Mouse (Mus musculus) kidney, postnatal 10 days (tissue): ENCODE data around the gene Mrgprg.

ENCODE experiments used
- DNase-seq: peaks from one replicate; pipeline ENCODE4 v3.0.0; 2021; ENCODE audit warnings: mixed read lengths

The Mrgprg gene

GRCm38 (mm10) chr7:143755357-143756124 lies 11.3 kb downstream of the Mrgprg start:
- DNase-seq: no peak

- peak; percentile 83 for DNase-seq
These were observed 12.6 kb downstream of the Mrgprg start for GRCm38 (mm10) chr7:143753990-143754715.

GRCm38 (mm10) chr7:143752606-143753005 lies 14.2 kb downstream of the Mrgprg start:
- no peak for DNase-seq

- DNase-seq: no peak
These were observed 14.7 kb downstream of the Mrgprg start for GRCm38 (mm10) chr7:143752056-143752455.

DNA sequence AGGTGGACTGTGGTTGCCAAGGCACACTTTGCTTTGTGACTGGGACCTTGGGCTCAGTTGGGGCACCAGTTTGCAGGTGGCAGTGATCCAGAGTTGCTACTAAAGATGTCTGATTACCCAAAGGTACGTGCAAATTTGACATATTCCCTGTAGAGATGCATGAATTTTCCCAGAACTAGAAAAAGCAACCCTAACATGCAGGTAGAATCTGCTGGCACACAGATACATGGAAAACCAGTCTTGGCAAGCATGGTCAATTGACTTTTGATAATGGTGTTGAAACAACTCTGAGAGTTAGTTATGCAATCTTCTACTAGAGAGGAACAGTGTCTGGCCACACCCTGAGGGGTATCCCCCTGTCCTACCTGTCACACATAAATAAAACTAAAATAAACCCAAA lies 15.4 kb downstream of the Mrgprg start:
- no peak for DNase-seq

GRCm38 (mm10) chr7:143749045-143749444 lies 17.7 kb downstream of the Mrgprg start:
- no peak for DNase-seq

DNA sequence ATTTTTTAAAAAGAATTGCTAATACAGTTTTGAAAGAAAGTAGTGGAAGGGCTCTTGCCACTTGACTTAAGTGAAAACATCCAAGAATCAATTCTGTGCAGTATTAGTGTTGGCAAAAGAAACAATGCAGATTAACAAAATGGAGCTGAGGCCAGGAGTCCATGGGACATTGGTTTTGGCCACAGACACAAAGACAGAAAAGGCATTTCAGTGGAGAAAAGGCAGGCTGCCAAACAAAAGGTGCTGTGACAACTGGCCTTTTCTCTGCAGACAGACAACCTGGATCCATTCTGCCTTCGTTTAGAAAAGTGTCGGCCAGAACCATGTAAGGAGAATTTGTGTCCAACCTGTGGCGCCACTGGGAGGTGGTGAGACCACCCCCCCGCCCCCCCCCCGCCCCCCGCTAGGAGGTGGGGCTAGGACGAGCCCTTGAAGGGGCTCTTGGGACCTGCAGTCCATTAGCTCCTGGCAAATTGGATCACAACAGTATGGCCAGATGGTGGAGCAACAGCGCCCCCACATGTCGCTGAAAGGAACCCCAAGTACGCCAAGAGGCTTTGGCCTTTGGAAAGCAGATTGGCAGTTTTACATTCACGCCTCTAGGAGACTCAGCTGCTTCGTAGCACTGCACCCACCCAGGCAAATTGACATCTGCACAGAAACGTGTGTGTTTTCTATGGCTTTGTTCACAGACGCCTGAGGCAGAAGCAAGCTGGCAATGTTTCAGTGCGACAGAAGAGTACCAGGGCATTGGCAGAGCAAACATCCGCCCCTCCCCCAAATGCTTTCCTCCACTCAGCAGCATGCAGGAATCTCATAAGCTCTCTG lies 18.5 kb downstream of the Mrgprg start:
- peak; percentile 95 for DNase-seq

DNA sequence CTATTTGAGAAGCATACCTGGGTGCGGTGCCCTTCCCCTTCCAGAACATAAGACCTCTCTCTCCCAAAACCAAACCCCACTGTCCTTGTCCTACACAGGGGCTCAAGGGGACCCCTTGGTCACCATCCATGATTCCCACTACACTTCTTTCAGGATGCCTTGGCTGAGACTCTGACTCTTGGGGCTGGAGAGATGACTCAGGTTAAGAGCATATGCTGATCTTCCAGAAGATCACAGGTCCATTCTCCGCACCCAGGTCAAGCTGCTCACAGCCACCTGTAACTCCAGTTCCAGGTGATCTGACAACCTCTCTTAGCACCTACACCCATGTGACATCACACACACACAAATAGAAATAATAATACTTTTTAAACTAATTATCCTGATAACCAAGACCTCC lies 26.1 kb downstream of the Mrgprg start:
- no peak for DNase-seq

DNA sequence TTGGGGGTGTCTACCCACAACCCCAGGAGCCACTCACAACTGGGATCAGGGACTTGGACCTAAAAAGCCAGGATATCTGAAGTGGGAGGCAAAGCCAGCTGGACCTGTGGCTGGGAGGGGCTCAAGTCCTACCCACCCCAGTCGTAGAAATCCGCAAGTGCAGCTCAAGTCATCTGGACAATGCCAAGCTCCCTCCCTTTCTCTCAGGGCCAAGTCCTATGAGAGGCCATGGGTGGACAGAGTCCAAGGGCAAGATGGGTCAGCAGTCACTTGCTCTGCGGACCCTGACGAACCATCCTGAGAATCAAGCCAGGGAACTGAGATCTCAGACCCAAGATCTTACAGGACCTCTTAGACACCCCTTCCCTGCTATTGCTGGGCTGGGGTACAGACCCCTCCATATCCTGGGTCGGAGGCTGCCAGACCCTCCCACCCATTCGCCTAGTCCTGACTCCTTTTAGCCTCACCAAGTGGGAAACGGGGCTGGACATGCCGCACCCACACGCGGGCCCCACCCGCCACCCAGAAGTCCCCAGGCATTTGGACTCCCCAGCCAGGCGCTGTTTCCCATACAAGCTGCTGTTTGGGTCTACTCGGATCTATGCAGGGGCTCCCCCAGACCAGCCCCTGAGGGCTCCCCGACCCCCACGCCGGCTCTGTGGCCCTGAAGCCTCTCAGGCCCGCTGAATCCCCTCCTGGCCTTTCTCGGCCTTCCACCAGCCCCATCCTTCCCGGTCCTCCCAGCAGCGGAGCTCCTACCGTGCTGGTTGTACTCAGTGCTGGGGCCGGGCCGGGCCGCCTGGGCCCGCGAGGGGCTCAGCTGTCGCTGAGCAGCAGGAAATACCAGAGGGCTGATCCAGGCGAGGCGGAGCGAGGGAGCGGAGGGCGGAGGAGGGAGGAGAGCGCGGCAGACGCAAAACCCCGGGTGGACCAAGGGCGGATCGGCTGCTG lies 27.0 kb downstream of the Mrgprg start:
- DNase-seq: peak; percentile 93

- peak; percentile 49 for DNase-seq
These were observed 28.2 kb downstream of the Mrgprg start for GRCm38 (mm10) chr7:143738601-143739006.

GRCm38 (mm10) chr7:143738194-143738593 lies 28.6 kb downstream of the Mrgprg start:
- DNase-seq: no peak

DNA sequence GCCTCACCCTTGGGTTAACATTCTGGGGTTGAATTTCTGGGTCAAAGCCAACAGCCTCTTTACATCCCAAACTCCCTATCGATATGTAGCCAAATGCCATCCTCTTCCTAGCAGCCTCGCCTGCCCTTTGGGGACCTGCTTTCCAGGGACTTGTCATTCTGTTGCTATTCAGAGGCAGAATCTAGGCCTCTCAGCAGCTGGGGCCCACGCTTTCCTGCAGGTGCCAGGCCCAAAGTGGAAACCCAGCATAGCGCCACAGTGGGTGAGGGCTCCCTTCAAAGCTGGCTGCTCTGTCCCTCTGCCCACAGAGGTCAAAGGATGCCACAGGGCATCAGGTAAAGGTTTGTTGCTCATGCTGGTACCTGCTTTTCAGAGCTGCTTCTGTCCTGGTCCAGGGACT lies 33.0 kb downstream of the Mrgprg start:
- no peak for DNase-seq

DNA sequence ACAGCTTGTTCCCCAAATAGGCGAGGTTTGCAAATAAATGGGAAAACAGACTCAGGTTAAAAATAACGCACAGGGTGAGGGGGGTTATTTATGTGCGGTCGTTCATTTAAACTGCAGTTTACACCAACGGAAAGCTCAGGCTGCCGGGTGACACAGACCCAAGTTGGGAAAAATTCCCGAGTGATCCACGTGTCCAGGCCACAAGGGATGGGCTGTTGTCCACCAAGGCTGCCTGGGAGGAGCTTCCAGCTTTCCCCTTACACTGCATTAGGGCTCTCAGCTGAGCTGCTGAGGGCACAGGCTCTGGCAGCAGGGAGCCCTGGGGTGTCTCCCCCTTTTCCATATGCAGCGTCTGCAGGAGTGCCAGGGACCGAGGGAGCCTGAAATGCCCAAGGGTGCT lies 36.9 kb downstream of the Mrgprg start:
- DNase-seq: peak; percentile 71

DNA sequence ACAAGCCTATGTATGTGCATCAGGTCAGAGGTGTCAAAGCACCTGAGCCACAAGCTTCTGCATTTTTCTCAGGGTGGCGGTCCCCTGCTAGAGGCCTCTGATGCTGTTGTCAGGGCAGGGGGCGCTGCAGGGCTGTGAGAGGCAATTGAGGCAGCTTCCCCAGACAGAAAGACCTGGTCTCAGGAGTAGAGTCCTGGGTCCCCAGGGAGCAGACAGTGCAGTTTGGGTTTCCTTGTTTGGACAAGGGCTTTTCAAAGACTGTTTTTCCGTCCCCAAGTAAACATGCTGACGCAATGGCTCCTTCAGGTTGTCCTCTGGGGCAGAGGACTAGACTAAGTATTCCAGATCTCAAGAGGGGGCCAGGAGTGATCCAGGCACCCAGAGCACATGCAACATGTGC lies 40.4 kb downstream of the Mrgprg start:
- no peak for DNase-seq

DNA sequence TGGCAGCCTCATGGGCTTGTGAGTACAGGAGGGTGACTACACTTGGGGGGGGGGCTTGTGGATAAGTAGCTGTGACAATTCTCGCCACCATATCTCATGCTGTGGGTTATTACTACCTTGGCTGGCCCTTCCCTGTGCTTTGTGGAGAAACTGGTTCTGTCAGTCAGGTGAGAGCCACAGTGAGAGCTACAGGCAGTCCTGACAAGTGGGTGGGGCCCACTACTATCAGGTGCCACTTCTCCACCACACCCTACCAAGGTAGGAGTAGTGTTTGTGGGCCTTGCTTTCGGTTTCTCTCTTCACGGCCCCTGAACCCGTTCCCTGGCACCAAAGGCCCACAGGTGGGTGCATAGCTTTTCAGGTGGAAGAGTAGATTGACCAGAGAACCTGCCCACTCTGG lies 43.0 kb downstream of the Mrgprg start:
- DNase-seq: peak; percentile 33

DNA sequence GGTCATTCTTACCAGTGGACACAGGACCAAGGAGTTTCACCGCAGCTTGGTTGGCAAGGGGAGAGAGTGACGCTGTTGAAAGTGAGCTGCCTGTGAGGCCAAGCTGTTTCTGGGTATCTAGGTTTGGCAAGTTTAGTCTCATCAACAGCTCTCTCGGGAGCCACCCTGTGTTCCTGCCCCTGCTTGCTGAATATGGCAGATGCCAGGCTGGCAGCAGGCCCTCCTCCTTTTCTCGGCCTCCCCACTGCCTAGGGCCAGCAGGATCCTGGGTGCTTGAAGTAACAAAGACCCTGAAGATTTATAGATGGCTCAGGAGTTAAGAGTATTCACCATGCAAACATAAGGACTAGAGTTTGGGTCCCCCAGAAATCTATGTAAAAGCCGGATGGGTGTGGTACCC lies 44.1 kb downstream of the Mrgprg start:
- no peak for DNase-seq

- DNase-seq: peak; percentile 75
These were observed 49.0 kb downstream of the Mrgprg start for GRCm38 (mm10) chr7:143717811-143718210.
